ENCODE assay signal across 27 mouse cellular contexts in genomic region chr19:6543035-6543383, GRCm38 (mm10). TPM values are rescaled to one million over a fixed set of nuclear protein-coding genes. Genes with fewer than 3 reads are reported as not detected.
DNase-seq lines count a peak whose midpoint lies in the region; ATAC-seq lines count a peak whose summit lies in the region.
"Had no signal": no experiment of that assay in that cellular context is flagged by ENCODE, and none has a peak within 500 bp of the region (broad histone marks: within the 10 kb centered on the region; RNA-seq: fewer than 3 reads in every experiment).

No protein-coding gene starts in this region.

- no peak overlapping the region for H3K4me2 ChIP-seq in neural tube, embryonic 15.5 days
- H3K4me2 ChIP-seq: embryonic facial prominence, embryonic 15.5 days; heart, embryonic 12.5 days; hindbrain, embryonic 12.5 days; intestine, embryonic 15.5 days; liver, embryonic 12.5 days; lung, embryonic 14.5 days; midbrain, embryonic 12.5 days had no signal

- no peak overlapping the region for H3K9ac ChIP-seq in neural tube, embryonic 15.5 days (replicated peaks)
- H3K9ac ChIP-seq: embryonic facial prominence, embryonic 15.5 days; heart, embryonic 12.5 days; hindbrain, embryonic 12.5 days; intestine, embryonic 15.5 days; liver, embryonic 12.5 days; lung, embryonic 14.5 days; midbrain, embryonic 12.5 days had no signal

- ATAC-seq in neural tube, embryonic 15.5 days (ENCODE audit: low FRiP score), result no peak
- ATAC-seq: intestine, embryonic 15.5 days; liver, embryonic 12.5 days had no signal

- peak; percentile 2 for DNase-seq in adrenal gland, postnatal 14 days
- no peak for DNase-seq in adrenal gland, adult (ENCODE audit: inconsistent age in 2 of 2, low spot score in 1 of 2)
- DNase-seq in heart, adult 11 months, result peak; percentile 79
- DNase-seq in heart, adult 18-20 months, result no peak
- peak; percentile 64 for DNase-seq in kidney, adult 18-20 months
- peak; percentile 67 for DNase-seq in kidney, postnatal 10 days
- no peak for DNase-seq in thymus, postnatal 10 days (ENCODE audit: low spot score in 2 of 2)
- DNase-seq: adrenal gland, postnatal 10 days; heart, postnatal 14 days; lung, embryonic 14.5 days; lung, postnatal 36 days; right cerebral cortex, adult 18-20 months; thymus, postnatal 25 days had no signal

- no peak overlapping the region for H3K4me3 ChIP-seq in neural tube, embryonic 15.5 days (replicated peaks)
- H3K4me3 ChIP-seq: embryonic facial prominence, embryonic 15.5 days; heart, embryonic 12.5 days; hindbrain, embryonic 12.5 days; intestine, embryonic 15.5 days; left cerebral cortex, adult 2 months; liver, embryonic 12.5 days; midbrain, embryonic 12.5 days had no signal

- H3K4me1 ChIP-seq in neural tube, embryonic 15.5 days, result no peaks in the 10 kb centered on the region
- H3K4me1 ChIP-seq: embryonic facial prominence, embryonic 15.5 days; heart, embryonic 12.5 days; hindbrain, embryonic 12.5 days; intestine, embryonic 15.5 days; liver, embryonic 12.5 days had no signal

- no peaks in the 10 kb centered on the region for H3K9me3 ChIP-seq in neural tube, embryonic 15.5 days (replicated peaks)
- H3K9me3 ChIP-seq: embryonic facial prominence, embryonic 15.5 days; heart, embryonic 12.5 days; hindbrain, embryonic 12.5 days; intestine, embryonic 15.5 days; liver, embryonic 12.5 days; midbrain, embryonic 12.5 days had no signal

- H3K27me3 ChIP-seq in neural tube, embryonic 15.5 days (replicated peaks), result no peaks in the 10 kb centered on the region
- H3K27me3 ChIP-seq: embryonic facial prominence, embryonic 15.5 days; hindbrain, embryonic 12.5 days; intestine, embryonic 15.5 days; midbrain, embryonic 12.5 days had no signal

- H3K36me3 ChIP-seq in neural tube, embryonic 15.5 days, result no peaks in the 10 kb centered on the region
- H3K36me3 ChIP-seq: embryonic facial prominence, embryonic 15.5 days; heart, embryonic 12.5 days; hindbrain, embryonic 12.5 days; intestine, embryonic 15.5 days; liver, embryonic 12.5 days; midbrain, embryonic 12.5 days had no signal

- 97% methylated on average over 6 of the region's 6 CpGs for WGBS in neural tube, embryonic 15.5 days

- no peak overlapping the region for H3K27ac ChIP-seq in neural tube, embryonic 15.5 days (replicated peaks)
- H3K27ac ChIP-seq: embryonic facial prominence, embryonic 15.5 days; hindbrain, embryonic 12.5 days; intestine, embryonic 15.5 days; left cerebral cortex, adult 2 months; liver, embryonic 12.5 days; midbrain, embryonic 12.5 days had no signal

RNA-seq across cellular contexts. Expression of gene Slc22a12, which starts 0.2 kb away (rescaled TPM):
- total RNA-seq in adrenal gland, postnatal 14 days (2021), result 0.64 TPM in 1 of 2 replicates, not detected in the other
- under 1 TPM in 1 of 2 experiments, not detected in 1; 0.22 TPM for total RNA-seq in heart, adult 18-20 months (2021)
- polyA plus RNA-seq in neural tube, embryonic 15.5 days (2015; fragmentation: Nextera tagmentation; extraction: Ambion mirVana), result 0.14 TPM in 1 of 2 replicates, not detected in the other
- total RNA-seq: adrenal gland, postnatal 10 days; gastrocnemius, postnatal 4 days; heart, postnatal 14 days; monocyte, adult 5-6 weeks had no signal
- polyA plus RNA-seq: brain, embryonic 14.5 days; embryonic facial prominence, embryonic 15.5 days; heart, embryonic 12.5 days; hindbrain, embryonic 12.5 days; limb, embryonic 11.5 days; liver, embryonic 12.5 days; lung, embryonic 14.5 days; midbrain, embryonic 12.5 days; neural tube, embryonic 11.5 days; small intestine, adult 2 months had no signal

Comparison
In these comparisons a context has a peak if more than half of its experiments do, and no peak if none do; other contexts are left out.
1. DNase-seq: peak in adrenal gland, postnatal 14 days (single experiment), heart, adult 11 months (single experiment), kidney, adult 18-20 months (single experiment) and kidney, postnatal 10 days (single experiment); none in adrenal gland, adult (0 of 2), heart, adult 18-20 months (0 of 2) and thymus, postnatal 10 days (0 of 2).